Mouse (Mus musculus): ENCODE measurements around the gene Bbs1.
"Not testable (repeated sequence)": the region's sequence is repeated elsewhere in the genome, so short reads cannot be mapped to it uniquely, and the experiment has no call there.

The Bbs1 gene

DNA sequence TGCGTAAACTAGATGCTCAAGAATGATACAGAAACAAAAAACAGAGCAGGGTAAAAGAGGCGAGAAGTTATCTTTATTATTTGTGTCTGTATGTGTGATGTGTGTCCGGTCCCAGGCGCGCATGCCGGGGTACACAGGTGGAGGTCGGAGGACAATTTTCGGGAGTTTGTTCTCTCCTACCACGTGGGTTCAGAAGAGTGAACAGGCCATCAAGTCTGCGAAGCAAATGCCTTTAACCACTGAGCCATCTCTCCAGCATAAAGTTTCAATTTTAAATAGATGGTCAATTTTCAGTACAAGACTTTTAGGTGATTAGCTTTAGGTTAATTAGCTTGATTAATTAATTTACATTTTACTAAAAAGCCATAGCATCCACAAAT, 27.1 kb downstream of the Bbs1 start:
- no peak for DNase-seq

DNA sequence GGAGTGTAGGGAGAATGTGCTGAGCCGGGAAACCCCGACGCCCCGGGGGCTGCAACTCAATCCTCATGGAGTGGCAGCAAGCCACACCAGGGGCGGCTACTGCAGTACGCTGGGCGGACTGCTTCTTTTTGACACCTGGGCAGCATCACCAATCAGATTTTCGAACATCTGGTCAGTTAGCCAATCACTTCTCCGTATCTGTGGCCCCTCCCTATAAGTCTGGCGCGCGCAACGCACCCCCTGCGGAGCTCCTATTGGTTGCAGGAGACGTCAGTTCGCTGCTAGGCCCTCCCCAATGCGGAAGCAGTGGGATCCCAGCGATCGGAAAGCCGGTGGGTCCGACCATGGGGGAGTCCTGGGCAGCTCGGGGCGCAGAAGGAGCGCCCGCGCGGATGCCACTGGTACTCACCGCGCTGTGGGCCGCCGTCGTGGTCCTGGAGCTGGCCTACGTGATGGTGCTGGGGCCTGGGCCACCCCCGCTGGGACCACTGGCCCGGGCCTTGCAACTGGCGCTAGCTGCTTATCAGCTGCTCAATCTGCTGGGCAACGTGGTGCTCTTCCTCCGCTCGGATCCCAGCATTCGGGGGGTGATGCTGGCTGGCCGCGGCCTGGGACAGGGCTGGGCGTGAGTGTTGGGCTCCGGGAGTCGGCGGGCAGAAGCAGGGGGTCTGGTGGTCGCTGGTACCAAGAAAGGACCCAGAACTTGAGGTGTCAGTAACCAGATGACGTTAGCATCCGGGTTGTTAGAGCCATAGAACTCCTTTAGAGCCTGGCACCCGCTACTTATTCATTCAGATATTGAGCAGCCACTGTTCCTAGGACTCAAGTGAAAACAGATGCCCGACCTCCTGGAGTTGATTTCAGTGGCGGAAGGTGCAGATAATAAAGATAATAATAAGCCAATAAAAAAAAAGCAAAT, 27.8 kb downstream of the Bbs1 start, which contains the start of gene Zdhhc24:
Gene Zdhhc24, plus strand, starts transcription at position 264 of the 919 bp plus-strand sequence.
- DNase-seq = peak; percentile 97

DNA sequence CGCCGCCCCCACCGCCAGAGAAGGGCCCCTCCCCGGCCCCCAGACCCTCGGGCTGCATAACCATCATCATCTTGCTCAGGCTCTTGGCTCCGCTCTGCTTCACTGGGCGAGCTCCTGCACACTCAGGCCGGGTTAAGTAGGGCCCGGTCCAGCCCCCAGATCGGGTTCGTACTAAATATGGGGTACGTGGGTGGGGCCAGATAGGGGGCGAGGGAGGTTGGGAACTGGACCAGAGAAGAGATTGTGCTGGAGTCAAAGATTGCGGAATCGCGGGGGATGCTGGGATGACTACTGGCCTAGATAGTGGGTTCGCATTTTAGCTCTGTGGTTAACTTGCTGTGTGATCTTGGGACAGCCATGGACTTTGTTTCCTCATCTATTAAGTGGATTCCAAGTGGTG, 28.6 kb downstream of the Bbs1 start, which contains the start of gene Actn3:
Gene Actn3, minus strand, starts transcription at position 125 of the 400 bp plus-strand sequence.
- no peak for DNase-seq

DNA sequence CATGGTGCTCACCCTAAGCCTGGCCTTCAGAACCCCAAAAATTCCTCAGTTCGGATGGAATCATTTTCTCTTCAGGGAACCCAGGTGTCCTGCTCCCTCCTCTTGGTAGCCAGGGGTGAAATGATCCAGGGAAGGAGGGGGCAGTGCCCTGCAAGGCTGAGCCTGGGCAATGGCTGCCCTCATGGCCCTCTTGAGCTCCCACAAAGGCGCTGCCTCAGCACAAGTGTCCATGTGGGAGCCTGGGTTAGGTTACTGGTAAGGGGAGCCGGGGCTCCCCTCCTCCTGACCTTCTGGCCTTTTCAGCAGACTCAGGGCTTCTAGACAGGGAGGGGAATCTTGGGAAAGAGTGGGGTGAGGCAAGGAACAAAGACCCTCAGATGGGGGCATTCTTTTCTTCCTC, 29.7 kb downstream of the Bbs1 start:
- DNase-seq = no peak

DNA sequence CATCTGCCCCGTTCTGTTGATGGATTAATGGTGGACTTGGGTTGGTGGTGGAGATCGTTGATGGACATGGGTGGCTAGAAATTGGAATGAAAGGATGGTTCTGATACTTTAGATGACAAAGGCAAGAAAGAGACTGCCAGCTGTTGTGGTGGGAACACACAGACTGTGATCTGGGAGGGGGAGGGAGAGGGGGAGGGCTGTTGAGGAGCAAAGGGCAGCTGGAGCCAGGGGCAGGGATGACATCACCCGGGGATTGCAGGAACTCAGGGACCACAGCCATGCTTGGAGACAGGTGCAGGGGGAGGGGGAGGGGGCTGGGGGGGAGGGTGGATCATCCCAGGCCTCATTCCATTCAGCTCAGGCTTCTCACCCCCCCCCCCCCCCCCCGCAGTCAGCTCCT, 30.2 kb downstream of the Bbs1 start:
- DNase-seq = peak; percentile 30

DNA sequence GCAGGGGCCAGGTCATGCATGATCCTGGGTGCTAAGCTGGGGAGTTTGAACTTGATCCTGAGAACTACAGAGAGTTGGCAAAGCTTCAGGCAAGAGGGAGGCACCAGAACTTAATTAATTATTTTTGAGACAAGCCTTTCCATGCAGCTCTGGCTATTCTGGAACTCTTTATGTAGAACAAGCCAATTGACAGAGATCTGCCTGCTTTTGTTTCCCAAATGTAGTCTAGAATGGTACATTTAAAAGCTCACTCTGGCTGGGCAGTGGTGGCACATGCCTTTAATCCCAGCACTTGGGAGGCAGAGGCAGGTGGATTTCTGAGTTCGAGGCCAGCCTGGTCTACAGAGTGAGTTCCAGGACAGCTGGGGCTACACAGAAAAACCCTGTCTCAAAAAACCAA, 31.8 kb downstream of the Bbs1 start:
- DNase-seq = not testable (repeated sequence)

DNA sequence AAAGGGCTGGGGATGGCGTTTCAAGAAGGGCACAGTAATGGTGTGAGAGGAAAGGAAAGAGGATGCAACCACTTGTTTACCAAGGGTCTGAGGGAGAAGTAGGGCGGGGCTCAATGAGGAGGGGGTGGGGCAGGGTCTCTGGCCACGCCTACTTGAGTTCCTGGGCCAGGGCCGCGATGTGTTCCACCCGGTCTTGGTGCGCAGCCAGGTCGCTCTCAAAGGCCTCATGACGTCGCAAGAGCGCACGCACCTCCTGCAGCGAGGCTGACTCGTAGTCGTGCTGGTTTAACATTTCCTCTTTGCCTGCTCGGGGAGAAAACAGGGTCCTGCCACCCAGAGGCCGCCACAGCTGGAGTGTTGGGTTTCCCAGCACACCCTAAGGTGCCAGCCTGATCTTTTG, 41.3 kb downstream of the Bbs1 start:
- peak; percentile 57 for DNase-seq

DNA sequence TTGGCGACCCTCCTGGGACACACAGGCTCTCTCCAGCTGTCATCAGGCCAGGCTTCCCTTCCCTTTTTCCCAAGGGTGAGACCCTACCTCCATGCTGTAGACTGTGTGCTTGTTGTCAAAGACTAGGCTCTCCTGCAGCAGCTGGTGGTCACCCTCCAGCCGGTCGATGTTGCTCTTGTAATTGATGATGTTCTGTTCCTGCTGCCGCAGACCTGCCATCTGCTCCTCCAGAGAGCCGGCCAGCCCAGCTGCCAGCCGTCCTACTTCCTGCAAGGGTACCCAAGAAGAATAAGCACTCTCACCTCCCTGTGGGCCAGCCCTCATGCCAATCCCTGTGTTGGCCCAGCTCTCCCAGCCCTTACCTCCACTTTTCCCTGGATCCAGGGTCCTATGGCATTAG, 43.4 kb downstream of the Bbs1 start:
- DNase-seq = peak; percentile 64

DNA sequence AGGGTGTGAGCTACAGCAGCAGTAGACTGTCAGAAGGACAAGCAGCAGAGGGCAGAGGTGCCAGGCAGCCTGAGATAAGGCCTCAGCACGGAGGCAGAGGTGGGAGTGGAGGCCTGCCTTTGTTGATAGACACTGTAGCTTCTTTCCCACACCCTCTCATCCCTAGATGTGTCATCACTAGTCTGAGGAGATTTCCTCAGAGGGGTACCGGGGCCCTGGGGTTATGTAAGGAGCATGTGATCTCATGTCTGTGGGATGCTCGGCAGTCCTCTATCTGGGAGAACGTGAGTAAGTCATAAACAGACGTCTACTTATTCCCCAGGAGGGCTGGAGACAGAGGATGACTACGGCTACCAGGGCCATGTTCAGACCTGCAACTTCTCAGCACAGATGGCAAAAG, 47.3 kb downstream of the Bbs1 start:
- DNase-seq = no peak

DNA sequence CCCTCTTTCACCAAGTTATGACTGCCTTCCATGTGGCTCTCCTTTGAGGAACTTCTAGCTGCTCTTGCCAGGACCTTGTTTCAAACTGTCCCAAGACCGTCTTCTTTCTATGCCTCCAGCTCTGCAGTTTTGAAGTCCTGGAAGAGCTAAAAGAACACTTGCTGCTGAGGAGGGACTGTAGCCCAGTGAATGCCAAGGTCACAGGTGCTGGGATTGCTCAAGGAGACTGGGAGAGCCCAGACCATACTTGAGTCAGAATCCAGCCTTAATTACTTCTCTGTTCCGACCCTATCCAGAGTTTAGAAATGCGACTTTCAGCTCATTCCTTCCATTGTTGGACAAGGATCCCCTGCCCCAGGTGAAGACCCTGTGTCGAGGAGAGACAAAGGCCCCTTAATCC, 50.5 kb downstream of the Bbs1 start:
- no peak for DNase-seq

DNA sequence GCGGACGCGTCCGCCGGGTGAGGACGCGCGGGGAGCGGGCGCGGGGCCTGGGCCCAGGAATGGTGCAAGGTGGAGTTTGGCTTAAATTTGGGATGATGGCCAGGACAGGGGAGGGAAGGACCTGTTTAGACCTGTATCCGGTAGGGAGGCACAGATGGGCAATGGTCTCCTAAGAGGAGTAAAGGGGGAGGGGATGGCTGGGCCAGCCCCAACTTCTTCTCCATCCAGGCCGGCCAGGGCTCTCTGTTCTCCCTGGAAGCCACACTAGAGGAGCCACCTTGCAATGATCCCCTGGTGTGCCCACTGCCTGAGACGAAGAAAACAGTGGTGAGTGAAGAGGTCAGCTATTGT, 51.0 kb downstream of the Bbs1 start:
- no peak for DNase-seq

DNA sequence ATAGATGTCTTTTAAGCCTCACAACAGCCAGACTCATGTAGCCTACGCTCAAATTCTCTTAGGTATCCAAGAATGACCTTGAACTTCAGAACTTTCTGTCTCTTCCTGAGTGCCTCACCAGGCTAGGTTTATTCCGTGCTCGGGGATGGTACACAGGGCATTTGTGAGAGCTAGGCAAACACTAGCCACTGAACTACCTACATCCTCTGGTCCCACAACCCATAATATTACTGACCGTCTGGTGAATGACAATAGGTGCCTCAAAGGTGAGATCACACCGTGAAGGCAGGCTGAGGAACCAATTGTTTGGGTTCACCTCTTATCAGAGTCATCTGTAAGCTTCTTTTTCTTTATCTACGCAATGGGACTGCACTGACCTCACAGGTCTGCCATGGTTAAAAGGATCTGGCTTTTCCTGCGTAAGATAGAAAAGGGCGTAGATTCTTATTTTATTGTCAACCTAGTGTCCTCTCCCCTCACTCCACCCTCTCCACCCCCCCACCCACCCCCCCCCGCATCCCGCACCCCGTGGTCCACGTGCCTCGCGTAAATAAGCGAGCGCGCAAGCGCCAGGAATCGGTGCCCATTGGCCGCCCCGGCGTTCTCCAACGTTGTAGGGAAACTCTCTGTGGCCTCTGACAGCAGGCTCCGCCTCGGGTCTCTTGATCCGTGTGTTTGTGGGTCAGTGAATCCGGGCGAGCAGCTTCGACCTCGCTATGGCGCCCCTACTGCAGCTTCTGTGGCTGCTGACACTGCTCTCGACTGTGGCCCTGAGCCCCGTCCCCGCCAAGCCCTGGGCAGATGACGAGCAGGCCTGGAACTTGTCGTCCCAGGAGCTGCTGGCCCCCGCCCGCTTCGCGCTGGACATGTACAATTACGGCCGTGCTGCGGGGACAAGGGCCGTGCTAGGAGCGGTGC, 51.6 kb downstream of the Bbs1 start, which contains the start of gene Ctsf:
Gene Ctsf, plus strand, starts transcription at position 579 of the 918 bp plus-strand sequence.
- DNase-seq = peak; percentile 96

DNA sequence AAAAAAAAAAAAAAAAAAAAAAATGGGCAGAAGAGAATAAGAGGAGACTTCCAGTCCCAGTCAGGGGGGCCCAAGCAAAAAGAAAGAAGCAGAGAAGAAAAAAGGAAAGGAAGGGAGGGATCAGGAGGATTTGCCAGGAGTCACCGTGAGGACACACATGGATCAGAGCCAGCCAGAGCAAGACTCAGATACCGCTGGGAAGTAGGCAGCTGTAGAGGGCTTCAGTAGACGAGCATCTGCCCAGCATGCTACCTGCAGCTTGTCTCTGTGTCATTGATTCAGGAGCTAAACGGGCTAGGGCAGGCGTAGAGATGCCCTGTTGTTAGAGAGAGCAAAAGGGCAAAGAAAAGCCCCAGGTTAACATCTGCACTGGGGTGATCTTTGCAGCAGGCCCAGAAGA, 56.1 kb downstream of the Bbs1 start:
- DNase-seq = no peak

DNA sequence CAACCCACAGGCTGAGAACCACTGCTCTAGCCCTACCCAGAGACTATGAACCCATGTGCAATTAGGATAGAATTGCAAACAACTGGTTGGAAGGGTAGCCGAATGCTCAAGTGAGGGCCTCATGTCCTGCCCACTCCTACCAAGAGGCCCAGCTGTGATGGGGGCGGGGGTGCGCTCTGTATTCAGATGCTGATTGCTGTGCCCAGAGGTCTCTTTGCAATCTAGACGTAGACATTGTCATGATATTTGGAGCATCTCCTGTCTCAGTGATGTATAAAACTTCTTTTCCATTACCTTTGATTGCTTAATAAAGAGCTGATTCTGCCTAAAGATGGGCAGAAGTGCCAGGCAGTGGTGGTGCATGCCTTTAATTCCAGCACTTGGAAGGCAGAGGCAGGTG, 56.6 kb downstream of the Bbs1 start:
- DNase-seq = no peak

DNA sequence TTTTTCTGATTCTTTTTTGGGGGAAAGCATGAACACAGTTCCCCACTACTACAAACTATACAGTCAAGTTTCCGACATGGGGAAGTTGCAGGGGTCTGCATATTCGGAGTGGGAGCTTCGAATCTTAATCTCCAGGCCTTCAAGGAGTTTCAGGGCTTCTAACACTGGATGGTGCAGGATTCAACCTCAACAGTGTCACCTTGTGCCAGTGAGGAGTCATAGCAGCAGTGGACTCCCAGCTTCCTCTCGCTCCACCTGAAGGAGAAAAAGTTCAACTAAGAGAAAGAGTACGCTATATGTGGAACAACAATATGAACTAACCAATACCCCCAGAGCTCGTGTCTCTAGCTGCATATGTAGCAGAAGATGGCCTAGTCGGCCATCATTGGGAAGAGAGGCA, 58.9 kb downstream of the Bbs1 start:
- DNase-seq = peak; percentile 47

DNA sequence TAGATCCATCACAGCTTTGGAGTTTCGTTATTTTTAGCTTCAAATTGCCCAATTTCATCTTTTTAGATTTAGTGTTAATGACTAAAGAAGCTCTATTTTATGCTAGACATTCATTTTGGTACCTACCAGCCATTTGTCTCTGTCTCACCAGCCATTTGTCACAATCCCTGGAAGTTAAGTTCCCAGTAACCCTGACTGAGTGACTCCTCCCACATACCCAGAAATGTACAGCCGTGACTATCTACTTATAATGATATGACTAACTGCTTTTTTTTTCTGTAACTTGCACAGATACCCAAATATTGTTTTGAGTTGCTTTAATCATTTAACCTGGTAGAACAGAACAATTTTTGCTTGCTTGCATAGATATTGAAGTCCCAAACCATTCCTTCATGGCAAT, 60.6 kb downstream of the Bbs1 start:
- no peak for DNase-seq

DNA sequence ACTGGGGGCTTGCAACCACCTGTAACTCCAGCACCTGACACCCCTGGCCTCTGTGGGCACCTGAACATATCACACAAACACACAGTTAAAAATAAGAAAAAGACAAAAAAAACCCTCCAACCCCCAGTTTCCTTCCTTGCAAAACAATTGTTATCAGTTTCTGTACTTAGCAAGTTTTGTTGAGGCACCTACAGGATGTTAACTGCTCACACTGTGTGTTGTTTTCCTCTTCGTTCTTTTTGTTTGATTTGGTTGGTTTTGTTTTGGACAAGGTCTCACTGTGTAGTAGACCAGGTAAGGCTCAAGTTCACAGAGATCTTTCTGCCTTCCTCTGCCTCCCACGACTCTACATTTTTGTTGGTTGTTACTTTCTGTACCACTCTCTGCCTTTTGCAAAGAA, 63.8 kb downstream of the Bbs1 start:
- DNase-seq = no peak

DNA sequence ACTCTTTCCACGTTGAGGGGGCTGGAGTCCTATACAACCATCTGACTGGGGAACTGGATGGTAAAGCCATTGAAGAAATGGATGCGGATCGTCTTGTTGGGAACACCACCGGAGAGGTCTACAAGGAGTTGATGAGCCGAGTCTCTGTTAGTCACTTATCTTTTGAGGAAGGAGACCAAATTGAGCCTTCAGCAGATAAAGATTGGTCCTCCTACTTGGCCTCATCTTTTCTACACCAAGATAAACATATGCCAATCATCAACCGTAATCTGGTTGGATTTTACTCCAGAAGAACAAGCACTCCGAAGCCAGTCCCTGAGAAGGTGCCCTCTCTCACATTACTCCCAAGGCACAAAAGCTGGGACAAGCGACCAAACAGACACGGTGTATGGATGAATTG, 65.6 kb downstream of the Bbs1 start:
- DNase-seq = no peak

DNA sequence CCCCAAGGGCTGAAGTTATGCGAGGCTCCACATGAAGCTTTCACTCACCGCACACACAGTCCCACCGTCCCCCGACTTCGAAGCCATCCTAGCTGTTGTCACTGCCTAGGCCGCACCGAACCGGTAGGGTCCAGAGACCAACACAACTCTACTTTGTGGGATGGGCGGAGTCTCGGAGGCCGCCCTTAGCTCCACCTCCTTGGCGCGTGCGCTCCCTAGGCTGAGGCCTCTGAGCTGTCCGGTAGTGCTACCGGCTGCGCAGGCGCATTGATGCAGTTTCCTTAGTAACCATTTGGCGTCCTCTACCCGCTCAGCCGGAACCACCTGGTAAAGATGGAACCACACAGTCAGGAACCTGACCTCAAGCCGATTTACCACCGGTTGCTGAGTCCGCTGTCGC, 67.3 kb downstream of the Bbs1 start, which contains the start of the genes Ccs and Ccdc87:
Gene Ccs, minus strand, starts transcription at position 184 of the 400 bp plus-strand sequence.
Gene Ccdc87, plus strand, starts transcription at position 218 of the 400 bp plus-strand sequence.
- DNase-seq = peak; percentile 97

DNA sequence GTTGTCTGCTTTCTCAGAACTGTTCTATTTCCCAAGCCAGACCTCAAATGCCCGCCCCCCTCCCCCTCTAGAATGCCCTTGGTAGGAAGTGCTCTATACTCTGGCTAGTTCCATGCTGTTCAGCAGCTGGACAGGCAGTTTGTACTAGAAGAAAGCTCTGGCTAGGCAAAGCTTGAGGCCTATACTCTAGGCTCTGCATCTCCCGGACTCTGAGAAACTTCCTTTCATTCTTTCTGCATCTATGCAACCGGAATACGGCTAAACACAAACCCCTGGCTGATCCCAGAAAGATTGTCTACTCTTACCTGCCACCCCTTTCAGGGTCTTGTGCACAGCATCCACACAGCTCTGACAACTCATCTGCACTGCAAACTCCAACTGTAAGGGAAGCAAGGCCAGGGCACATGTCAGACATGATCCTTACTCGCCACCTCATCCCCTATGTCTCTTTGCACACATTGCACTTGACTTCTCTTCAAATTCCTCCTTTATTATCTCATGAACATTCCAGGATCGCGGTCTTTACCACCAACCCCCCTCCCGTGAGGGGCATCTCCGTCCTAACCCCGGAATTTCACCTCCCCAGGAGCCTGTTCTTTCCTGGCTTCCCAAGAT, 67.8 kb downstream of the Bbs1 start:
- DNase-seq = no peak

DNA sequence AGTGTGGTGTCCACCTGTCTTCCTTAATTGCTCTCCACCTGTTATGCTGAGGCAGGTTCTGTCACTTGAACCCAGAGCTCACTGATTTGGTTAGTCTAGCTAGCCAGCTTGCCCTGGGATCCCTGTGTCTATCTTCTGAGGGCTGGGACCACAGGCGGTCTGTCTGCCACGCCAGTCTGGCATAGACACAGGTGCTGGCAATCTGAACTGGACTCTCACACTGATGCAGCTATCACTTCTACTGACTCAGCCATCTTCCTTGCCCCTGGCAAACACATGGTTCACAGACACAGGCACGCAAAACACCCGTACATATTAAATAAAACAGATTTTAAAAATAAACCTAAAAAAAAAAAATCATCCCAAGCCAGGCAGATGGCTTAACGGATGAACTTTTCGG, 69.4 kb downstream of the Bbs1 start:
- no peak for DNase-seq
